34 mouse cellular contexts compared by ENCODE assay signal in the genomic region with DNA sequence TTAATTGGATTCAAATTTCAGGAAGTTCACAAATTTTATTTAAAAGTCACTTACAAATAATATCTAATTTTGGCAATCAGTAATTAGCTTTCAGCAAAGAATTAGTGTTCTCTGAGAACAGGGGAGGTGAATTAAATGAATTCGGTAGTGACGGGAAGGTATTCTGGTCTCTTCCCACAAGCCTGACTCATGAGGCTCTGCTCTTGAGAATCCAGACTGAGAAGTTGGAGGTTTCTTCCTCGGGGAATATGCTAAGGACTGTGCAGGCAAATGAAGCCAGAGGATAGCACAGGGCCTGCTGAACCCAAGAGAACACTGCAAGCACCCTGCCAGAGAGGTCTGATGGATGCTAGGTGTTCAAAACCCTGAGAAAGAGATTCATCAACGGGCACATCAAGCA.
"Had no signal": no experiment of that assay in that cellular context is flagged by ENCODE, and none has a peak within 500 bp of the region (broad histone marks: within the 10 kb centered on the region; RNA-seq: fewer than 3 reads in every experiment).

No protein-coding gene starts in this region.

- H3K4me3 ChIP-seq: heart, embryonic 12.5 days; heart, embryonic 13.5 days; heart, embryonic 15.5 days; hindbrain, embryonic 10.5 days; hindbrain, embryonic 12.5 days; hindbrain, embryonic 13.5 days; hindbrain, embryonic 15.5 days; intestine, embryonic 15.5 days; kidney, embryonic 15.5 days; layer of hippocampus, adult 2 months; left cerebral cortex, adult 2 months had no signal

- H3K36me3 ChIP-seq: heart, embryonic 12.5 days; heart, embryonic 13.5 days; heart, embryonic 15.5 days; hindbrain, embryonic 10.5 days; hindbrain, embryonic 12.5 days; hindbrain, embryonic 13.5 days; hindbrain, embryonic 15.5 days; intestine, embryonic 15.5 days; kidney, embryonic 15.5 days had no signal

- H3K27me3 ChIP-seq: heart, embryonic 12.5 days; heart, embryonic 13.5 days; heart, embryonic 15.5 days; hindbrain, embryonic 12.5 days; hindbrain, embryonic 13.5 days; hindbrain, embryonic 15.5 days; intestine, embryonic 15.5 days; kidney, embryonic 15.5 days had no signal

- H3K27ac ChIP-seq: heart, embryonic 13.5 days; heart, embryonic 15.5 days; hindbrain, embryonic 10.5 days; hindbrain, embryonic 12.5 days; hindbrain, embryonic 13.5 days; hindbrain, embryonic 14.5 days; hindbrain, embryonic 15.5 days; hindbrain, postnatal 0 days; intestine, embryonic 15.5 days; kidney, embryonic 15.5 days; kidney, postnatal 0 days; layer of hippocampus, adult 2 months; left cerebral cortex, adult 2 months had no signal

- H3K4me1 ChIP-seq: heart, embryonic 12.5 days; heart, embryonic 13.5 days; heart, embryonic 15.5 days; hindbrain, embryonic 10.5 days; hindbrain, embryonic 12.5 days; hindbrain, embryonic 13.5 days; hindbrain, embryonic 15.5 days; intestine, embryonic 15.5 days; kidney, embryonic 15.5 days had no signal

- ATAC-seq: hindbrain, embryonic 16.5 days; hindbrain, postnatal 0 days; inflammation-experienced regulatory T-cells, adult 6 months; intestine, embryonic 15.5 days; intestine, embryonic 16.5 days; intestine, postnatal 0 days had no signal

- DNase-seq: heart, postnatal 10 days; heart, postnatal 14 days; heart, postnatal 36 days; heart, postnatal 4 days; kidney, adult 11 months; kidney, adult 18-20 months; kidney, adult 2 months; kidney, adult 8-10 months; kidney, adult 9 months; kidney, postnatal 10 days; kidney, postnatal 14 days; kidney, postnatal 25 days; kidney, postnatal 36 days; kidney, postnatal 4 days; layer of hippocampus, adult 9-11 months; layer of hippocampus, postnatal 36 days had no signal

- H3K9me3 ChIP-seq: heart, embryonic 13.5 days; heart, embryonic 15.5 days; hindbrain, embryonic 10.5 days; hindbrain, embryonic 12.5 days; hindbrain, embryonic 13.5 days; hindbrain, embryonic 15.5 days; intestine, embryonic 15.5 days; kidney, embryonic 15.5 days had no signal

- H3K4me2 ChIP-seq: heart, embryonic 12.5 days; heart, embryonic 13.5 days; heart, embryonic 15.5 days; hindbrain, embryonic 12.5 days; hindbrain, embryonic 13.5 days; hindbrain, embryonic 14.5 days; hindbrain, embryonic 15.5 days; intestine, embryonic 15.5 days; kidney, embryonic 15.5 days had no signal

- H3K9ac ChIP-seq: heart, embryonic 12.5 days; heart, embryonic 13.5 days; heart, embryonic 15.5 days; hindbrain, embryonic 12.5 days; hindbrain, embryonic 13.5 days; hindbrain, embryonic 14.5 days; hindbrain, embryonic 15.5 days; intestine, embryonic 15.5 days; kidney, embryonic 15.5 days had no signal
